Mouse (Mus musculus) embryonic facial prominence, embryonic 13.5 days (tissue): ENCODE data around the gene Wee2. TPM values are rescaled to one million over a fixed set of nuclear protein-coding genes. Genes with fewer than 3 reads are reported as not detected.

ENCODE experiments used
- ATAC-seq: fragments of 200-750 bp; cut with Nextera tagmentation; 2 replicates; pipeline ENCODE4 v1.8.0; 2017; ENCODE audit warnings: low read depth; ENCODE audit not compliant: insufficient number of reproducible peaks, insufficient read depth, low FRiP score, low TSS enrichment
- H3K27ac ChIP-seq: fragments of 300-500 bp; sonication (generic); 2 replicates; pipeline ENCODE4 v1.5.1; 2015; ENCODE audit warnings: moderate library complexity, mild to moderate bottlenecking, inconsistent platforms
- H3K27me3 ChIP-seq: fragments of 300-500 bp; sonication (generic); 2 replicates; pipeline ENCODE4 v1.6.1; 2015; ENCODE audit warnings: mild to moderate bottlenecking, inconsistent platforms
- H3K36me3 ChIP-seq: fragments of 300-500 bp; sonication (generic); 2 replicates; pipeline ENCODE4 v1.6.1; 2015; ENCODE audit warnings: mild to moderate bottlenecking, inconsistent platforms
- H3K4me1 ChIP-seq: fragments of 300-500 bp; sonication (generic); 2 replicates; pipeline ENCODE4 v1.6.1; 2015; ENCODE audit warnings: inconsistent platforms
- H3K4me2 ChIP-seq: fragments of 300-500 bp; sonication (generic); 2 replicates; pipeline ENCODE4 v1.6.1; 2015; ENCODE audit warnings: moderate library complexity, mild to moderate bottlenecking, inconsistent platforms
- H3K4me3 ChIP-seq: fragments of 300-500 bp; sonication (generic); 2 replicates; pipeline ENCODE4 v1.5.1; 2015; ENCODE audit warnings: mild to moderate bottlenecking, inconsistent platforms
- H3K9ac ChIP-seq: fragments of 300-500 bp; sonication (generic); 2 replicates; pipeline ENCODE4 v1.6.1; 2015; ENCODE audit warnings: mild to moderate bottlenecking, inconsistent platforms
- H3K9me3 ChIP-seq: fragments of 300-500 bp; sonication (generic); 2 replicates; pipeline ENCODE4 v1.6.1; 2016; ENCODE audit warnings: inconsistent platforms
- WGBS: fragments of 180-500 bp; shearing (Covaris S2); methylation state at CpG from one replicate; pipeline ENCODE4 v1.1.7; 2015; ENCODE audit warnings: mixed read lengths; 5-methylcytosine and 5-hydroxymethylcytosine counted together
- polyA plus RNA-seq: library from polyadenylated mRNA; unstranded; fragments of >200 nt; fragmentation: Nextera tagmentation; extraction: Ambion mirVana; gene quantifications from 2 replicates; pipeline ENCODE4 v1.2.1, GENCODE M21; 2015

The Wee2 gene
- polyA plus RNA-seq, 1 experiment from 2014 or later = not detected

DNA sequence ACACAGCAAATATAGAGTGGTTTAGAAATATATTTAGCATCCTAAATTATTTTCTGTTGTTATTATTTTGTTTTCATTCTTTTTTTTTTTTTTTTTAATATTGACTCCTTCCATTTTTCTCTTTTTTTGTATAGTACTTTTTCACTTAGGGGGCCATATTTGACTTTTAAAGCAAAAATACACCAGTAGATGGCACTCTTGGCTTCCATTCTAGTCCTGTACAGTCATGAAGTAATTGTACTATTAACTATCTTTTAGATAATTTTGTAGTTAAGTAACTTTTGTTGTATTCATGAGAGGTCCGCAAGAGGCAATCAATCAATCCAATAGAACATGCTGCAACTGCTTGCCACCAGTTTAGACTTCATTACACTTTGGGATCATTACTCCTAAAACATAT, 40.8 kb downstream of the Wee2 start:
- H3K27me3 ChIP-seq = no peaks in the 10 kb centered on the region
- H3K9me3 ChIP-seq = no peaks in the 10 kb centered on the region
- ATAC-seq = no peak
- no peak overlapping the region for H3K9ac ChIP-seq
- H3K4me3 ChIP-seq = no peak overlapping the region
- H3K4me2 ChIP-seq = no peak overlapping the region
- peaks cover 73% of the 10 kb centered on the region for H3K36me3 ChIP-seq
- no peak overlapping the region for H3K27ac ChIP-seq
- H3K4me1 ChIP-seq = no peaks in the 10 kb centered on the region
- WGBS = 94% methylated on average over 1 of the region's 1 CpGs

DNA sequence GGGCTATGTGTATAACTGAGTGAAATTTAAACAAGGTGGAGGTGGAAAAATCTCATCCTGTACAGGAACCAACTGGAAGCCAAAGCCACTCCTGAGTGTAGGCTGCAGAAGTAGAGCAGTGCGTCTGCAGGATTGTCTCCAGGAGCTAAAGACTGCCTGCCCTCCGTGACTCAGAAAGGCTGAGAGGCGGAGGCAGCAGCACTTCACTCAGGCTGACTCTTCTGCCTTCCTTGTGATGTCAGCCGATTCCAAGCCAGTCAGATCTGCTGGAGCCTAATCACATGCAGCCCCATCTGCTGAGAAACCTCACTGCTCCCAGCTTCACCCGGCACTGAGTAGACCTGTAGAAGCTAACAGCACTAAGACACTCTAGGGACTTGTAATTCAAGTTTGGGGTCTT, 43.4 kb downstream of the Wee2 start:
- ATAC-seq = no peak
- Histone ChIP-seq H3K4me3 (no peak overlapping the region), H3K4me1 (no peaks in the 10 kb centered on the region), H3K9ac (no peak overlapping the region), H3K9me3 (no peaks in the 10 kb centered on the region), H3K27ac (no peak overlapping the region), H3K4me2 (no peak overlapping the region), H3K27me3 (no peaks in the 10 kb centered on the region), H3K36me3 (peaks cover 62% of the 10 kb centered on the region)
- WGBS = 93% methylated on average over 5 of the region's 5 CpGs

DNA sequence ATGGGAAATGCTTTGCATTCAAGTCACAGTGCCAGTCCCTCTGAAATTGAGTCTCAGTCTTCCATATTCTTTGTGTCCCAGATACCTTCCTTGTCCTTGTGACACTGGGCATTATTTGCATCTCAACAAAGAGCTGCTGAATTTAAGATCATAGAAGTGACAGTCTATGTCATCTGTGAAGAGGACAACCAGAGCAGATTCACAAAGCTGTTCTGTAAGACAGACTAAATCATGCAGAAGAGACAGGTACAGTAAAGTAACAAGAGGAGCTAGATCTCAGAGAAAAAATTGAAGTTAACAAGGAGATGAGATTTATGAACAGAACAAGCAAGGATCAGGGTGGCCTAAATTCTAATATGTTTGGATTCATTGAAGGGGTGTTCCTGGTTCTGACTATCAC, 52.0 kb downstream of the Wee2 start, which contains the start of gene Tas2r137:
Gene Tas2r137, plus strand, starts transcription at position 301 of the 400 bp plus-strand sequence.
- H3K4me3 ChIP-seq = no peak within 1 kb of the TSS
- no peak within 1 kb of the TSS for H3K4me2 ChIP-seq
- H3K9me3 ChIP-seq = no peaks in the 10 kb centered on the region
- H3K27ac ChIP-seq = no peak within 1 kb of the TSS
- no peak within 1 kb of the TSS for H3K9ac ChIP-seq
- no peak for ATAC-seq
- H3K4me1 ChIP-seq = no peaks in the 10 kb centered on the region
- H3K36me3 ChIP-seq = no peaks in the 10 kb centered on the region
- no peaks in the 10 kb centered on the region for H3K27me3 ChIP-seq

DNA sequence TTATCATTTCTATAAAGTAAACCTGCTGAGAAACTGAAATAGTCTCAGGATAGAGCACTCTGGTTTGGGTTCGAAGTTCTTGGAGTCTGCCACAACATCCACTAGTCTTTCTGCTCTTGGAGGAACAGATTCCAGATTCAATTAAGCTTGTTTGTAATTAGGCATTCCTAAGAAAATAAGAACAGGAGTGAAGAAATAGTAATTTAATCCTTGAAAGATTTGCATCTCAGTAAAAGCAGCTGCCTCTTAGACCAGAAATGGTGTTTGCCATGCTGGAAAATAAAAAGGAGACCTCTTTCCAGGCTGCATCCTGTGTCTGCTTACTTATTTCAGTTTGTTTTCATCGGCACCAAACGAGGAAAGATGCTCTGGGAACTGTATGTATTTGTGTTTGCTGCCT, 54.3 kb downstream of the Wee2 start, which contains the start of gene Tas2r108:
Gene Tas2r108, plus strand, starts transcription at position 301 of the 400 bp plus-strand sequence.
- 88% methylated on average over 3 of the region's 3 CpGs for WGBS
- no peaks in the 10 kb centered on the region for H3K36me3 ChIP-seq
- H3K27me3 ChIP-seq = no peaks in the 10 kb centered on the region
- H3K4me2 ChIP-seq = no peak within 1 kb of the TSS
- ATAC-seq = no peak
- H3K9me3 ChIP-seq = no peaks in the 10 kb centered on the region
- no peaks in the 10 kb centered on the region for H3K4me1 ChIP-seq
- H3K27ac ChIP-seq = no peak within 1 kb of the TSS
- H3K9ac ChIP-seq = no peak within 1 kb of the TSS
- H3K4me3 ChIP-seq = no peak within 1 kb of the TSS

Other genes starting within 250 kb of the Wee2 start
- gene Agk, start 113.9 kb upstream of the Wee2 start, polyA plus RNA-seq = 52.2 and 52.5 TPM in 2 replicates
- 9.6 and 10.8 TPM in 2 replicates for gene E330009J07Rik, start 3.0 kb upstream of the Wee2 start, polyA plus RNA-seq
- 185 and 223 TPM in 2 replicates for gene Ssbp1, start 32.3 kb downstream of the Wee2 start, polyA plus RNA-seq
- gene Tas2r137, start 52.1 kb downstream of the Wee2 start, polyA plus RNA-seq = not detected in 2 replicates
- 0.28 TPM in 1 of 2 replicates, not detected in the other for gene Tas2r108, start 54.4 kb downstream of the Wee2 start, polyA plus RNA-seq
- gene Prss37, start 80.4 kb downstream of the Wee2 start, polyA plus RNA-seq = not detected in 2 replicates
- gene Olfr461, start 116.0 kb downstream of the Wee2 start, polyA plus RNA-seq = 0.13 TPM in 1 of 2 replicates, not detected in the other
- gene Olfr460, start 130.4 kb downstream of the Wee2 start, polyA plus RNA-seq = not detected in 2 replicates
- 1.2 and 2.5 TPM in 2 replicates for gene Clec5a, start 146.7 kb downstream of the Wee2 start, polyA plus RNA-seq
- not detected in 2 replicates for gene Tas2r138, start 174.2 kb downstream of the Wee2 start, polyA plus RNA-seq
- gene Mgam, start 189.7 kb downstream of the Wee2 start, polyA plus RNA-seq = 1.9 TPM in 1 of 2 replicates, not detected in the other